Mouse (Mus musculus) limb, embryonic 14.5 days (tissue): ENCODE results near the gene Asb5. TPM values are rescaled to one million over a fixed set of nuclear protein-coding genes. Genes with fewer than 3 reads are reported as not detected.

Experiments
- ATAC-seq: fragments of 200-750 bp; cut with Nextera tagmentation; 2 replicates; pipeline ENCODE4 v1.8.0; 2017; ENCODE audit warnings: low read depth, moderate number of reproducible peaks, moderate TSS enrichment; ENCODE audit not compliant: low FRiP score
- DNase-seq: peaks from one replicate; pipeline ENCODE4 v3.0.0-alpha.2; 2015; ENCODE audit warnings: low spot score
- H3K27ac ChIP-seq: fragments of 300-500 bp; sonication (generic); replicated peaks from 2 replicates; pipeline ENCODE4 v1.5.1; 2014; ENCODE audit warnings: low read depth, mild to moderate bottlenecking, low read length, moderate library complexity, mixed read lengths
- H3K27me3 ChIP-seq: fragments of 300-500 bp; sonication (generic); 2 replicates; pipeline ENCODE4 v1.6.1; 2014; ENCODE audit warnings: low read length, mixed read lengths; ENCODE audit not compliant: control insufficient read depth, insufficient read depth
- H3K36me3 ChIP-seq: fragments of 300-500 bp; sonication (generic); 2 replicates; pipeline ENCODE4 v1.6.1; 2014; ENCODE audit warnings: mild to moderate bottlenecking, low read length, moderate library complexity, mixed read lengths; ENCODE audit not compliant: control insufficient read depth, insufficient read depth
- H3K4me1 ChIP-seq: fragments of 300-500 bp; sonication (generic); 2 replicates; pipeline ENCODE4 v1.6.1; 2014; ENCODE audit warnings: antibody characterized with exemption, low read length, mixed read lengths; ENCODE audit not compliant: control insufficient read depth, insufficient read depth
- H3K4me2 ChIP-seq: fragments of 300-500 bp; sonication (generic); replicated peaks from 2 replicates; pipeline ENCODE4 v1.6.1; 2014; ENCODE audit warnings: low read depth, mild to moderate bottlenecking, low read length, moderate library complexity; ENCODE audit not compliant: severe bottlenecking
- H3K4me3 ChIP-seq: fragments of 300-500 bp; sonication (generic); replicated peaks from 2 replicates; pipeline ENCODE4 v1.5.1; 2014; ENCODE audit warnings: low read length
- H3K9ac ChIP-seq: fragments of 300-500 bp; sonication (generic); 2 replicates; pipeline ENCODE4 v1.6.1; 2014; ENCODE audit warnings: mild to moderate bottlenecking, low read depth, low read length, moderate library complexity; ENCODE audit not compliant: severe bottlenecking
- H3K9me3 ChIP-seq: fragments of 300-500 bp; sonication (generic); 2 replicates; pipeline ENCODE4 v1.6.1; 2016; ENCODE audit warnings: low read length; ENCODE audit not compliant: control insufficient read depth
- POLR2A ChIP-seq: fragments of 200-500 bp; IDR thresholded peaks from 2 replicates; pipeline ENCODE4 v1.8.0; 2012; ENCODE audit warnings: inconsistent platforms, mild to moderate bottlenecking, moderate library complexity, borderline replicate concordance; ENCODE audit not compliant: insufficient read depth, insufficient read length; ENCODE audit errors: extremely low read depth
- WGBS: fragments of 180-500 bp; shearing (Covaris S2); extraction: QIAGEN DNeasy Blood & Tissue Kit; methylation state at CpG from one replicate; pipeline ENCODE4 v1.1.7; 2014; 5-methylcytosine and 5-hydroxymethylcytosine counted together
- polyA plus RNA-seq, 2 experiments: library from polyadenylated mRNA; depleted of rRNA in 1 of 2; stranded (reverse) in 1 of 2; unstranded in 1 of 2; fragments of >200 nt; fragmentation: Nextera tagmentation in 1 of 2; extraction: Ambion mirVana in 1 of 2; gene quantifications; 2 replicates each; pipeline versions ENCODE4 v1.2.1 to v1.2.3; 2012 to 2014

Asb5 gene
- polyA plus RNA-seq, 2 experiments, result 1.3 to 6.4 TPM

DNA sequence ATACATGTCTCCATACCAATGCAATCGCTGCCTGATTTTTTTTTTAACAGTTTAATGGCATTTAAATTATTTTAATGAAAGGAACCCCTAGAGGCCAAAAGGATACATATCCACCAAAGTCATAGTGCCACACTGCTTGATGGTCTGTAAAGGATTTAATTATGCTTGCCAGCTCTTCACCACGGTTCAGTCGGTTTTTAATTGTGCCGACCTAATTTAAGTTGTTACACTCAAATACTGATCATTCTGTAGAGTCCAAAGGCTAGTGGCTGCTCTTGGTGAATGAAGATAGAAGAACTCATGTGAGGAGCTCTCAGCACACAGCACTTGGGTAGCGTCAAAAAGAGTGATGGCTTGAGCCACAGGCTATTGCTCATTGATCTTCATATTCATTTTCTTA is 5.8 kb downstream of the Asb5 start:
- H3K9me3 ChIP-seq, result no peaks in the 10 kb centered on the region
- H3K9ac ChIP-seq, result no peak overlapping the region
- H3K4me1 ChIP-seq, result no peaks in the 10 kb centered on the region
- H3K36me3 ChIP-seq, result no peaks in the 10 kb centered on the region
- no peak for TF ChIP-seq POLR2A
- H3K4me3 ChIP-seq, result no peak overlapping the region
- no peak overlapping the region for H3K4me2 ChIP-seq
- 86% methylated on average over 5 of the region's 5 CpGs for WGBS
- H3K27ac ChIP-seq, result no peak overlapping the region
- ATAC-seq (no peak), DNase-seq (no peak)
- no peaks in the 10 kb centered on the region for H3K27me3 ChIP-seq

DNA sequence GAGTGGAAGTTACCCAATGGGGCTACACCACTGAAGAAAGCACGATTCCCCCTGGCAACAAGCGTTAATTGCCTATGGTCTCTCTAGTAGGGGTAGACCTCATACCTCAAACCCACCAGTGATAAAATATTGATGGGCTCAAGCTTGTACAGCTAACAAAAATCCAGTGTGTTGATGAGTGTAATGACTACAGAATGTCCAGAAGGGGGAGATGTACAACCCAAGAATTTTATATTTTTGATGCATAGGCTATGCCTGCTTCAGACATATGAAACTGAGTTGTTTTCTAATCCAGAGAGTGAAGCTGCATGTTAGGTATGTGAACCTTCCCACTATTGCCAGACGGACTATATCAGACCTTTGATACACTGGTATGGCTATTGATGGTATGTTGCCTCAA is 7.9 kb downstream of the Asb5 start:
- 89% methylated on average over 3 of the region's 3 CpGs for WGBS
- Histone ChIP-seq H3K4me3 (no peak overlapping the region), H3K4me2 (no peak overlapping the region), H3K4me1 (no peaks in the 10 kb centered on the region), H3K27me3 (no peaks in the 10 kb centered on the region), H3K36me3 (no peaks in the 10 kb centered on the region), H3K27ac (no peak overlapping the region), H3K9me3 (no peaks in the 10 kb centered on the region), H3K9ac (no peak overlapping the region)
- no peak for ATAC-seq
- TF ChIP-seq POLR2A, result no peak
- peak; percentile 18 for DNase-seq

DNA sequence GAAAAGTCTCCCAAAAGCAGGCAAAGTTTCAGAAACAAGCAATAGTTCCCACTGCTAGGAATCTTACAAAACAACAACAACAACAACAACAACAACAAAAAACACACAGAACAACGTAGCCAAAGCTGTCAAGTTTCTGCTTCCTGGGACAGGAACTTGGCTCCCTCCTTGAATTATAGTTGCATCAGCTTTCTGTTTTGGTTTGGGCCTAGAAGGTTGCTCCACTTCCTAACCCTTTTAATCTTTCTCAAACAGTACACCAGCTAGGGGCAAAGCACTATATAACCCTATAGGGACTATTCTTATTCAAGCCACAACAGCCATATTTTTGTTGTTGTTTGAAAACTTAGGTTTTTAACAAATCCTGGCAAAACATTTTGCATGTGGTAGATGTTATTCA is 12.0 kb downstream of the Asb5 start:
- no peak overlapping the region for H3K27ac ChIP-seq
- no peak overlapping the region for H3K4me2 ChIP-seq
- H3K4me3 ChIP-seq, result no peak overlapping the region
- no peaks in the 10 kb centered on the region for H3K27me3 ChIP-seq
- TF ChIP-seq POLR2A, result no peak
- H3K36me3 ChIP-seq, result no peaks in the 10 kb centered on the region
- DNase-seq (no peak), ATAC-seq (no peak)
- H3K9me3 ChIP-seq, result no peaks in the 10 kb centered on the region
- WGBS, result 71% methylated on average over 1 of the region's 1 CpGs
- H3K9ac ChIP-seq, result no peak overlapping the region
- H3K4me1 ChIP-seq, result no peaks in the 10 kb centered on the region

DNA sequence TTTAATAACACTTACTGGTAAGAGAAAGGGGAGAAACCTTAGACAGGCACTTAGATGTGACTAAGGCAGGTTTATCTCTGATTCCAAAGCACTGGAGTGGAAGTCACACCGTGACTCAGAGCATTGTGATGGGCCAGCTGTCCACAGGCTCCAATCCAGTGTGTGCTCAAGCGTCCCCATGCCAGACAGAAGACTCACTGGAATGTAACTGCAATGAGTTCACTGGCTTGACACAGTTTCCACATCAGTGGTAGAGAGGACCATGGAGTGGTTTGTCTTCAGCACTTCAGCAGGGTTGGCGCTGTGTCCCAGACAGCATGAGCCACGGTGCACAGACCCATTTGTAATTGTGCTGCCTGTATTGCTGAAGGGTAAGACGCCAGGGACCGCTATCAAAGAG is 19.0 kb downstream of the Asb5 start:
- no peak for TF ChIP-seq POLR2A
- DNase-seq (no peak), ATAC-seq (no peak)
- Histone ChIP-seq H3K27ac (no peak overlapping the region), H3K4me3 (no peak overlapping the region), H3K9ac (no peak overlapping the region), H3K4me1 (no peaks in the 10 kb centered on the region), H3K36me3 (no peaks in the 10 kb centered on the region), H3K27me3 (no peaks in the 10 kb centered on the region), H3K4me2 (no peak overlapping the region), H3K9me3 (no peaks in the 10 kb centered on the region)
- 84% methylated on average over 6 of the region's 6 CpGs for WGBS

DNA sequence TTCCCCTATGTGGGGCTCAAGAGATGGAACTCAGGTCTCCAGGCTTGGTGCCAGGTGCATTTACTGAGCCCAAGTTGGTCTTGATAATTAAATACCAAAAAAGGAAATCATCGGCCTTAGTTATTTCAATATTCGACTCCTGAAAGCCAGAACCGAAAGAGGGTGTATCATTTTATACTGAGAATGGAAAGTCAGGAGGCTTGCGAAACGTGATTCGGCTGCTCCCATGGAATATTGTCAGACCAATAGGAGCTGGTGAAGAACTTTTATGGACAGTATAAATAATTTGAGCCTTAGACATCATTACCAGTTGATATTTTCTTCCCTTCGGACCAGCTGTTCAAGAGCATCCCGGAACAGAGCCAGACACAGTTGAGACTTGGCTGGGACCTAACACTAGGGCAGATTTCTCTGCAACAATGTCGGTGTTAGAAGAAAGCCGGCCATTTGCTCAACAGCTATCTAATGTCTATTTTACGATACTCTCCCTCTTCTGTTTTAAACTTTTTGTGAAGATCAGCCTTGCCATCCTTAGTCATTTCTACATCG is 20.7 kb downstream of the Asb5 start:
- no peak for DNase-seq
- Histone ChIP-seq H3K9me3 (no peaks in the 10 kb centered on the region), H3K4me3 (no peak overlapping the region), H3K36me3 (no peaks in the 10 kb centered on the region), H3K4me1 (no peaks in the 10 kb centered on the region), H3K27me3 (no peaks in the 10 kb centered on the region), H3K4me2 (no peak overlapping the region), H3K9ac (no peak overlapping the region), H3K27ac (no peak overlapping the region)
- no peak for TF ChIP-seq POLR2A
- 91% methylated on average over 12 of the region's 12 CpGs for WGBS
- ATAC-seq, result no peak

DNA sequence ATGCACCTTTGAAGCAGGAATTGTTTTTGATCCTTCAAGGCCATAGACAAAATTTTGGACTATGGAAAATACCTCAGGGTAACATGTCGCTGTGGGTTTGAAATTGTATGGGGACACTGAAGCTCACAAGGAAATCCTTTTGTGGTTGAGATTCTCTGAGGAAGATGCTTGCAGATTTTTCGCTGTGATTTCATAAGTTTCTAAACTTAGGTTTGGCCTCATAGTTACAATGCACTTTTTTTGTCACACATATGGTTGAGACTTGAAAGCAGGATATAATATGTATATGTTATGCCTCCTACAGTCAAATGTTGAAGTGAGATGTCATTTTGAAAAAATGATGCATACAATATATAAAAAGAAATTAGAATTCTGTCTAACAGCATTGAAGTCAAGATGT is 25.5 kb downstream of the Asb5 start:
- H3K9ac ChIP-seq, result no peak overlapping the region
- H3K4me3 ChIP-seq, result no peak overlapping the region
- no peak overlapping the region for H3K4me2 ChIP-seq
- no peak overlapping the region for H3K27ac ChIP-seq
- H3K36me3 ChIP-seq, result no peaks in the 10 kb centered on the region
- H3K4me1 ChIP-seq, result no peaks in the 10 kb centered on the region
- 79% methylated on average over 2 of the region's 2 CpGs for WGBS
- no peaks in the 10 kb centered on the region for H3K27me3 ChIP-seq
- no peak for TF ChIP-seq POLR2A
- no peak for DNase-seq
- H3K9me3 ChIP-seq, result no peaks in the 10 kb centered on the region
- no peak for ATAC-seq
